Comparison of ENCODE assay signal across 12 mouse cellular contexts in genomic region chr8:84782680-84783079, GRCm38 (mm10). TPM values are rescaled to one million over a fixed set of nuclear protein-coding genes. Genes with fewer than 3 reads are reported as not detected.
DNase-seq lines count a peak whose midpoint lies in the region; ATAC-seq lines count a peak whose summit lies in the region.
"Had no signal": no experiment of that assay in that cellular context is flagged by ENCODE, and none has a peak within 500 bp of the region (broad histone marks: within the 10 kb centered on the region; RNA-seq: fewer than 3 reads in every experiment).

No protein-coding gene starts in this region.

- no peaks in the 10 kb centered on the region for H3K9me3 ChIP-seq in neural tube, embryonic 15.5 days (replicated peaks)
- H3K9me3 ChIP-seq: lung, embryonic 15.5 days had no signal

- no peak overlapping the region for H3K4me3 ChIP-seq in neural tube, embryonic 15.5 days (replicated peaks)
- H3K4me3 ChIP-seq: erythroblast, embryonic 14.5 days; lung, embryonic 15.5 days had no signal

- peaks cover 83% of the 10 kb centered on the region for H3K27me3 ChIP-seq in neural tube, embryonic 15.5 days (replicated peaks)

- peaks cover 76% of the 10 kb centered on the region for H3K4me1 ChIP-seq in neural tube, embryonic 15.5 days

- H3K9ac ChIP-seq in neural tube, embryonic 15.5 days (replicated peaks), result no peak overlapping the region
- H3K9ac ChIP-seq: lung, embryonic 15.5 days had no signal

- H3K27ac ChIP-seq in neural tube, embryonic 15.5 days (replicated peaks), result peak overlapping the region; percentile 23; the same call in 1 of the 2 replicates
- H3K27ac ChIP-seq: lung, embryonic 15.5 days had no signal

- no peaks in the 10 kb centered on the region for H3K36me3 ChIP-seq in neural tube, embryonic 15.5 days
- H3K36me3 ChIP-seq: lung, embryonic 15.5 days had no signal

- peak; percentile 38 for DNase-seq in adrenal gland, adult 2 months
- DNase-seq in adrenal gland, postnatal 36 days, result no peak
- peak; percentile 55 for DNase-seq in gastrocnemius, postnatal 10 days
- DNase-seq in gastrocnemius, adult 8-10 months (ENCODE audit: low spot score in 2 of 2), result no peak
- DNase-seq in right cerebral cortex, postnatal 25 days, result peak; percentile 24
- DNase-seq in right cerebral cortex, adult 18-20 months, result no peak
- DNase-seq in lung, postnatal 14 days, result no peak
- DNase-seq: kidney, adult 11 months; thymus, postnatal 14 days had no signal

- H3K4me2 ChIP-seq in neural tube, embryonic 15.5 days, result no peak overlapping the region
- H3K4me2 ChIP-seq: lung, embryonic 15.5 days had no signal

- ATAC-seq in neural tube, embryonic 15.5 days (ENCODE audit: low FRiP score), result no peak

- WGBS in neural tube, embryonic 15.5 days, result 20% methylated on average over 10 of the region's 10 CpGs

RNA-seq across cellular contexts. Expression of gene Nfix, which starts 17.5 kb away (rescaled TPM):
- 100 to 1,000 TPM in 1 of 2 experiments, 10 to 100 TPM in 1; 91.3 to 113 TPM for total RNA-seq in adrenal gland, adult 2 months (2021)
- 47.0 and 59.9 TPM in 2 replicates for polyA plus RNA-seq in adrenal gland, adult 2 months (2012; rRNA removed)
- 100 to 1,000 TPM in 1 of 2 experiments, 10 to 100 TPM in 1; 99.9 to 108 TPM for total RNA-seq in adrenal gland, postnatal 36 days (2021)
- 100 to 1,000 TPM; 598 to 734 TPM for total RNA-seq in gastrocnemius, postnatal 10 days (2021)
- total RNA-seq in gastrocnemius, adult 8-10 months (2022), result 100 to 1,000 TPM; 507 to 604 (median 532) TPM
- 60.3 and 70.5 TPM in 2 replicates for polyA plus RNA-seq in neural tube, embryonic 15.5 days (2015; fragmentation: Nextera tagmentation; extraction: Ambion mirVana)

RNA-seq across cellular contexts. Expression of gene Dand5, which starts 39.9 kb away (rescaled TPM):
- 10 to 100 TPM; 11.5 to 12.2 TPM for total RNA-seq in adrenal gland, adult 2 months (2021)
- polyA plus RNA-seq in adrenal gland, adult 2 months (2012; rRNA removed), result 5.1 and 7.0 TPM in 2 replicates
- total RNA-seq in adrenal gland, postnatal 36 days (2021), result 1 to 10 TPM; 9.1 to 10.0 TPM
- 1 to 10 TPM; 5.8 to 7.3 TPM for total RNA-seq in gastrocnemius, postnatal 10 days (2021)
- 10 to 100 TPM in 3 of 4 experiments, 1 to 10 TPM in 1; 7.8 to 12.9 (median 12.2) TPM for total RNA-seq in gastrocnemius, adult 8-10 months (2022)
- 15.7 and 17.2 TPM in 2 replicates for polyA plus RNA-seq in neural tube, embryonic 15.5 days (2015; fragmentation: Nextera tagmentation; extraction: Ambion mirVana)

RNA-seq across cellular contexts. Expression of gene Gadd45gip1, which starts 48.6 kb away (rescaled TPM):
- 10 to 100 TPM; 72.6 to 74.9 TPM for total RNA-seq in adrenal gland, adult 2 months (2021)
- 141 and 196 TPM in 2 replicates for polyA plus RNA-seq in adrenal gland, adult 2 months (2012; rRNA removed)
- total RNA-seq in adrenal gland, postnatal 36 days (2021), result 10 to 100 TPM; 63.3 to 70.5 TPM
- 10 to 100 TPM; 30.3 to 33.4 TPM for total RNA-seq in gastrocnemius, postnatal 10 days (2021)
- 10 to 100 TPM; 18.6 to 23.2 (median 20.8) TPM for total RNA-seq in gastrocnemius, adult 8-10 months (2022)
- 44.3 and 45.1 TPM in 2 replicates for polyA plus RNA-seq in neural tube, embryonic 15.5 days (2015; fragmentation: Nextera tagmentation; extraction: Ambion mirVana)

RNA-seq across cellular contexts. Expression of gene Rad23a, which starts 57.8 kb away (rescaled TPM):
- total RNA-seq in adrenal gland, adult 2 months (2021), result 100 to 1,000 TPM; 122 to 141 TPM
- polyA plus RNA-seq in adrenal gland, adult 2 months (2012; rRNA removed), result 128 and 131 TPM in 2 replicates
- total RNA-seq in adrenal gland, postnatal 36 days (2021), result 100 to 1,000 TPM; 116 to 119 TPM
- total RNA-seq in gastrocnemius, postnatal 10 days (2021), result 100 to 1,000 TPM; 124 to 130 TPM
- total RNA-seq in gastrocnemius, adult 8-10 months (2022), result 100 to 1,000 TPM; 168 to 185 (median 180) TPM
- 71.3 and 98.0 TPM in 2 replicates for polyA plus RNA-seq in neural tube, embryonic 15.5 days (2015; fragmentation: Nextera tagmentation; extraction: Ambion mirVana)

RNA-seq across cellular contexts. Expression of gene G430095P16Rik, which starts 59.9 kb away (rescaled TPM):
- total RNA-seq in adrenal gland, adult 2 months (2021), result under 1 TPM in 1 of 2 experiments, not detected in 1; 0.59 TPM
- polyA plus RNA-seq in adrenal gland, adult 2 months (2012; rRNA removed), result 0.26 and 0.76 TPM in 2 replicates
- total RNA-seq in adrenal gland, postnatal 36 days (2021), result under 1 TPM in 1 of 2 experiments, not detected in 1; 0.46 TPM
- 1 to 10 TPM; 2.2 to 2.8 TPM for total RNA-seq in gastrocnemius, postnatal 10 days (2021)
- total RNA-seq in gastrocnemius, adult 8-10 months (2022), result under 1 TPM in 3 of 4 experiments, not detected in 1; 0.43 to 0.56 (median 0.48) TPM
- polyA plus RNA-seq in neural tube, embryonic 15.5 days (2015; fragmentation: Nextera tagmentation; extraction: Ambion mirVana), result 1.4 and 1.8 TPM in 2 replicates

Comparison
In these comparisons a context has a peak if more than half of its experiments do, and no peak if none do; other contexts are left out.
1. DNase-seq: peak in adrenal gland, adult 2 months (single experiment), gastrocnemius, postnatal 10 days (single experiment) and right cerebral cortex, postnatal 25 days (single experiment); none in adrenal gland, postnatal 36 days (0 of 2), gastrocnemius, adult 8-10 months (0 of 2), right cerebral cortex, adult 18-20 months (single experiment) and lung, postnatal 14 days (single experiment).
2. RNA of gene Nfix, which starts 17.5 kb away (total RNA-seq): 598 to 734 TPM in gastrocnemius, postnatal 10 days and 507 to 604 TPM in gastrocnemius, adult 8-10 months; 91.3 to 113 TPM in adrenal gland, adult 2 months and 99.9 to 108 TPM in adrenal gland, postnatal 36 days; every median in the first group is over 4 times any median in the second.